Mouse (Mus musculus) hindbrain, embryonic 16.5 days (tissue): ENCODE measurements around the gene Tacc3. TPM values are rescaled to one million over a fixed set of nuclear protein-coding genes. Genes with fewer than 3 reads are reported as not detected.

Experiments
- ATAC-seq: fragments of 200-750 bp; cut with Nextera tagmentation; 2 replicates; pipeline ENCODE4 v1.8.0; 2017; ENCODE audit warnings: moderate TSS enrichment, moderate library complexity
- H3K27ac ChIP-seq: fragments of 300-500 bp; sonication (generic); 2 replicates; pipeline ENCODE4 v1.5.1; 2014; ENCODE audit warnings: low read depth, mild to moderate bottlenecking, control low read depth, low read length, moderate library complexity
- H3K27me3 ChIP-seq: fragments of 300-500 bp; sonication (generic); replicated peaks from 2 replicates; pipeline ENCODE4 v1.6.1; 2014; ENCODE audit warnings: low read length; ENCODE audit not compliant: control insufficient read depth, insufficient read depth
- H3K36me3 ChIP-seq: fragments of 300-500 bp; sonication (generic); 2 replicates; pipeline ENCODE4 v1.6.1; 2014; ENCODE audit warnings: mild to moderate bottlenecking, low read length, moderate library complexity, mixed read lengths; ENCODE audit not compliant: control insufficient read depth, insufficient read depth
- H3K4me1 ChIP-seq: fragments of 300-500 bp; sonication (generic); 2 replicates; pipeline ENCODE4 v1.6.1; 2014; ENCODE audit warnings: low read depth, low read length; ENCODE audit not compliant: control insufficient read depth, insufficient read depth
- H3K4me2 ChIP-seq: fragments of 300-500 bp; sonication (generic); 2 replicates; pipeline ENCODE4 v1.6.1; 2014; ENCODE audit warnings: mild to moderate bottlenecking, low read length, control low read depth, moderate library complexity
- H3K4me3 ChIP-seq: fragments of 300-500 bp; sonication (generic); 2 replicates; pipeline ENCODE4 v1.5.1; 2014; ENCODE audit warnings: mild to moderate bottlenecking, low read length, control low read depth, moderate library complexity
- H3K9ac ChIP-seq: fragments of 300-500 bp; sonication (generic); 2 replicates; pipeline ENCODE4 v1.6.1; 2014; ENCODE audit warnings: low read depth, mild to moderate bottlenecking, control low read depth, low read length, moderate library complexity
- H3K9me3 ChIP-seq: fragments of 300-500 bp; sonication (generic); 2 replicates; pipeline ENCODE4 v1.6.1; 2014; ENCODE audit warnings: mild to moderate bottlenecking, low read length, moderate library complexity; ENCODE audit not compliant: control insufficient read depth
- WGBS: fragments of 180-500 bp; shearing (Covaris S2); extraction: QIAGEN DNeasy Blood & Tissue Kit; methylation state at CpG from one replicate; pipeline ENCODE4 v1.1.7; 2014; 5-methylcytosine and 5-hydroxymethylcytosine counted together
- polyA plus RNA-seq: library from polyadenylated mRNA; unstranded; fragments of >200 nt; fragmentation: Nextera tagmentation; extraction: Ambion mirVana; gene quantifications from 2 replicates; pipeline ENCODE4 v1.2.1, GENCODE M21; 2015

The Tacc3 gene
- polyA plus RNA-seq, 1 experiment from 2014 or later: 42.2 TPM

- H3K9ac ChIP-seq: peak overlapping the region; percentile 78
- H3K4me3 ChIP-seq: peak overlapping the region; percentile 62
- WGBS: under 1% methylated on average over 47 of the region's 53 CpGs
- peak overlapping the region; percentile 74 for H3K27ac ChIP-seq
- peaks cover 20% of the 10 kb centered on the region for H3K4me1 ChIP-seq
- no peak for ATAC-seq
- peak overlapping the region; percentile 99 for H3K4me2 ChIP-seq
- H3K36me3 ChIP-seq: no peaks in the 10 kb centered on the region
- H3K27me3 ChIP-seq: no peaks in the 10 kb centered on the region; the same call in 1 of the 2 replicates
- H3K9me3 ChIP-seq: no peaks in the 10 kb centered on the region
These were observed 64.5 kb downstream of the Tacc3 start for GRCm38 (mm10) chr5:33722266-33723018.

DNA sequence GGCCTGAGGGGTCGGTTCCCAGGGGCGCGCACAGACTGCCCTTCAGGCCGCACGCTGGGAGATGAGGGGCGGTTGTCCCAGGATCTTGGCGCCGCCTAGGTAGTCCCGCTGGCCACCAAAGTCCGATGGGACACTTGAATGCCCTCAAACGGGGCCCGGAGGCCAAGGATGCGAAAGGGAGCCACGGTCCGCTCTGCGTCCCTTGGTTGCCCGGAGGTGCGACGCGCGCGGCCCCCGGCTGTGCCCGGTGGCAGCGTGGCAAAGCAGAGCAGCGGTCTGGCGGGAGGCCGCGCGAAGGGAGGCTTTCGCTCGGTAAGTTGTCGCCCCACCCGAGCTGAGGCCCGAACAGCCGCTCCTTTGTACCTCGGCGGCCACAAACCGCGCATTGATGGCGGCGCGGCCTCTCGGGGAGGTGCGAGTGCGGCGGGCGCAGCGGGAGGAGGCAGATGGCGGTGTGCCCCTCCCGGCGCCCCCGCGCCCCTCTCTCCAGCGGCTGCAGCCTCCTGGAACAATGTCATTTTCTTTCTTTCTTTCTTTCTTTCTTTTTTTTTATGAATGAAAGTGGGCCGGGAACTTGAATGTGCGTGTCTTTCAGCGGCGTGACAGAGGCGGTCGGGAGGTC, 65.2 kb downstream of the Tacc3 start:
- Histone ChIP-seq H3K36me3 (no peaks in the 10 kb centered on the region), H3K4me3 (peak overlapping the region; percentile 62), H3K9me3 (no peaks in the 10 kb centered on the region), H3K4me2 (peak overlapping the region; percentile 99), H3K4me1 (peaks cover 20% of the 10 kb centered on the region), H3K27ac (peak overlapping the region; percentile 57; the same call in 1 of the 2 replicates), H3K27me3 (no peaks in the 10 kb centered on the region; the same call in 1 of the 2 replicates), H3K9ac (peak overlapping the region; percentile 78)
- under 1% methylated on average over 51 of the region's 61 CpGs for WGBS
- ATAC-seq: no peak

- WGBS: 6% methylated on average over 36 of the region's 36 CpGs
- Histone ChIP-seq H3K4me2 (peak overlapping the region; percentile 99), H3K4me1 (peaks cover 20% of the 10 kb centered on the region), H3K36me3 (no peaks in the 10 kb centered on the region), H3K27me3 (no peaks in the 10 kb centered on the region; the same call in 1 of the 2 replicates), H3K9ac (peak overlapping the region; percentile 78), H3K4me3 (peak overlapping the region; percentile 62), H3K9me3 (no peaks in the 10 kb centered on the region), H3K27ac (peak overlapping the region; percentile 57; the same call in 1 of the 2 replicates)
- peak; percentile 26; the same call in 1 of the 2 replicates for ATAC-seq
These were observed 65.9 kb downstream of the Tacc3 start for GRCm38 (mm10) chr5:33723641-33724465.

GRCm38 (mm10) chr5:33726081-33726647, 68.2 kb downstream of the Tacc3 start:
- WGBS: 53% methylated on average over 7 of the region's 7 CpGs
- no peaks in the 10 kb centered on the region for H3K36me3 ChIP-seq
- peak overlapping the region; percentile 51 for H3K27ac ChIP-seq
- H3K9me3 ChIP-seq: no peaks in the 10 kb centered on the region
- H3K4me3 ChIP-seq: peak overlapping the region; percentile 15
- ATAC-seq: peak; percentile 51; the same call in 1 of the 2 replicates
- H3K4me1 ChIP-seq: peaks cover 20% of the 10 kb centered on the region
- H3K4me2 ChIP-seq: peak overlapping the region; percentile 99
- H3K9ac ChIP-seq: peak overlapping the region; percentile 11; the same call in 1 of the 2 replicates
- no peaks in the 10 kb centered on the region; the same call in 1 of the 2 replicates for H3K27me3 ChIP-seq

DNA sequence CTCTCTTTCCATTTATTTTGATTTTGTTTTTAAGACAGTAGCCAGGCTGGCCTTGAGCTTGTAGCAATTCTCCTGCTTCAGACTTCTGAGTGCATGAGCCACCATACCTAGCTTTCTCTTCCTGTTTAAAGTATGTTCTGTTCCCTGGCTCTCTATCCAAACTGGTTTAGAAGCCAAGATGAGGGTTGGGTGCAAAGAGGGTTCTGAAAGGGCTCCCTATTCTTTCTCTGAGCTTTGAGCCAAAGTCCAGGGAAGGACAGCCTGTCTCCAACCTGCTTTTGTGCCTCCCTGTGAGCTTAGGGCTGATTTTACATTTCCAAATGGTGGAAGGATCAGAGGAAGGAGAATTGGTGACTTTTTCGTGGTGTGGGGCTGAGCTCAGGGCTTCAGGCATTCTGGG, 69.0 kb downstream of the Tacc3 start:
- 70% methylated on average over 1 of the region's 1 CpGs for WGBS
- H3K27me3 ChIP-seq: no peaks in the 10 kb centered on the region
- no peak overlapping the region for H3K4me3 ChIP-seq
- ATAC-seq: no peak
- H3K27ac ChIP-seq: peak overlapping the region; percentile 9; the same call in 1 of the 2 replicates
- H3K4me2 ChIP-seq: peak overlapping the region; percentile 36
- H3K9me3 ChIP-seq: no peaks in the 10 kb centered on the region
- no peak overlapping the region for H3K9ac ChIP-seq
- H3K36me3 ChIP-seq: no peaks in the 10 kb centered on the region
- H3K4me1 ChIP-seq: peaks cover 14% of the 10 kb centered on the region

Other genes starting within 250 kb of the Tacc3 start
- 0.47 TPM in 1 of 2 replicates, not detected in the other for gene Nkx1-1, start 224.2 kb upstream of the Tacc3 start, polyA plus RNA-seq
- gene Fam53a, start 28.5 kb upstream of the Tacc3 start, polyA plus RNA-seq: 28.4 and 33.0 TPM in 2 replicates
- gene Gm9903, start 28.2 kb upstream of the Tacc3 start, polyA plus RNA-seq: 0.45 and 0.92 TPM in 2 replicates
- 128 and 133 TPM in 2 replicates for gene Slbp, start 5.6 kb upstream of the Tacc3 start, polyA plus RNA-seq
- 32.5 and 35.3 TPM in 2 replicates for gene Tmem129, start 288 bp downstream of the Tacc3 start, polyA plus RNA-seq
- 45.9 and 48.2 TPM in 2 replicates for gene Fgfr3, start 63.5 kb downstream of the Tacc3 start, polyA plus RNA-seq
- 68.7 and 75.6 TPM in 2 replicates for gene Letm1, start 124.7 kb downstream of the Tacc3 start, polyA plus RNA-seq
- 52.9 and 68.7 TPM in 2 replicates for gene Nsd2, start 162.6 kb downstream of the Tacc3 start, polyA plus RNA-seq